Mouse (Mus musculus): Measurements from ENCODE around the gene Arhgap40. TPM values are rescaled to one million over a fixed set of nuclear protein-coding genes. Genes with fewer than 3 reads are reported as not detected.

Gene Arhgap40
- polyA plus RNA-seq, 1 experiment from 2014 or later, result 0.37 TPM

Other genes with a start within 250 kb of the Arhgap40 start
- 2.7 and 3.4 TPM in 2 replicates for gene Lbp, start 206.3 kb upstream of the Arhgap40 start, polyA plus RNA-seq (2014; fragmentation: Nextera tagmentation; extraction: Ambion mirVana)
- 42.3 and 79.1 TPM in 2 replicates for gene Snhg11, start 137.2 kb upstream of the Arhgap40 start, polyA plus RNA-seq (2014; fragmentation: Nextera tagmentation; extraction: Ambion mirVana)
- gene Ralgapb, start 102.9 kb upstream of the Arhgap40 start, polyA plus RNA-seq (2014; fragmentation: Nextera tagmentation; extraction: Ambion mirVana), result 25.6 and 32.4 TPM in 2 replicates
- gene Adig, start 10.2 kb upstream of the Arhgap40 start, polyA plus RNA-seq (2014; fragmentation: Nextera tagmentation; extraction: Ambion mirVana), result not detected in 2 replicates
- 1.9 and 2.9 TPM in 2 replicates for gene Slc32a1, start 98.0 kb downstream of the Arhgap40 start, polyA plus RNA-seq (2014; fragmentation: Nextera tagmentation; extraction: Ambion mirVana)
- gene Actr5, start 112.1 kb downstream of the Arhgap40 start, polyA plus RNA-seq (2014; fragmentation: Nextera tagmentation; extraction: Ambion mirVana), result 13.7 and 16.7 TPM in 2 replicates
- gene Ppp1r16b, start 152.6 kb downstream of the Arhgap40 start, polyA plus RNA-seq (2014; fragmentation: Nextera tagmentation; extraction: Ambion mirVana), result 2.4 and 3.6 TPM in 2 replicates